Mouse (Mus musculus): ENCODE measurements around the gene Manba. TPM values are rescaled to one million over a fixed set of nuclear protein-coding genes. Genes with fewer than 3 reads are reported as not detected.

Manba gene
- polyA plus RNA-seq, 1 experiment from 2014 or later = 35.2 TPM

DNA sequence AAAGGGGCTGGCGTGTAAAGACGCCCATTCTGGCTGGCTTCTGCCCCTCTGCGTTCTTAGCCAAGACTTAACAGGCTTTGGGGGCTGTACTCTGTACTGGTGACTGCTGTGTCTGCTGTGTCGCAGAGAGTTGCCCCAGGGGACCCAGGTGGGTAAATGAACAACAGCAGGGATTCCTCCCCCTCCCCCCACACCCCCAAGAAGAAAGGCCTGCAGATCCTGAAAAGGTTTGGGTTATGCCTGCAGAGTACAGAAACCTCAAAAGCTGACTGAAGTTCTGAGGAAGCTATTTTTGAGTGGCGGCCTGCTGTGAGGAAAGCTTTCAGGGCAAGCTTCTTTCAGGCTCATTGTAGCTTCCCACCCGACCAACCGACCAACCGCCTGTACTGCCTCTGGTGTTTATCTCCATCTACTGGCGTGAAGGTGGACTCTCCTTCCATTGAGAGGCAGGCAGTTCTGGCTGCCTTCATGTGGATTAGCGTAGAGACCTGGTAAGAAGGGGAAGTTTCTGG is 96.3 kb downstream of the Manba start:
- 29% methylated on average over 10 of the region's 10 CpGs for WGBS
- no peaks in the 10 kb centered on the region for H3K27me3 ChIP-seq
- no peak overlapping the region for H3K4me3 ChIP-seq
- H3K36me3 ChIP-seq = peaks cover 14% of the 10 kb centered on the region
- no peak overlapping the region for H3K4me2 ChIP-seq
- no peak overlapping the region for H3K9ac ChIP-seq
- peaks cover 35% of the 10 kb centered on the region for H3K4me1 ChIP-seq (replicated peaks)
- no peaks in the 10 kb centered on the region for H3K9me3 ChIP-seq (replicated peaks)
- ATAC-seq (replicated peaks; ENCODE audit: insufficient number of reproducible peaks, insufficient read depth, low FRiP score, low read depth) = no peak
- H3K27ac ChIP-seq = no peak overlapping the region

DNA sequence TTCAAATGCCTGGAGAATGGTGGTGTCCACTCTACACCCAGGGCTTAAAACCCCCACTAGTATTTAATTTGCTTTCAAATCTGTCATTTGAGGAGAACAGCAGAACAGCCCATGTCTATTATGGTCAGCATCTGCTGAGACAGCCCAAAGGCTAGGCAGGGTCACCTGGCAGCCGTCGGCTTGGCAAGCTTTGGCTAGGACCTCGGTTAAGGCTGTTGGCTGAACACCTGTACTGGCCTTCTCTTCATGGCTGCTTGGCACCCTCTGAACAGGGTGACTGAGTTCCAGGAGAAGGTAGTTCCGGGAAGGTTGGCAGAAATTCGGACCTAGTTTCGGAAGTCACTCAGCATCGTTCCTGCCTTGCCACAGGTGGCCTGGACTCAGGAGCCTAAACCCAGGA is 96.8 kb downstream of the Manba start:
- Histone ChIP-seq H3K4me2 (no peak overlapping the region), H3K4me3 (no peak overlapping the region), H3K36me3 (peaks cover 20% of the 10 kb centered on the region), H3K27me3 (no peaks in the 10 kb centered on the region), H3K9me3 (replicated peaks) (no peaks in the 10 kb centered on the region), H3K27ac (no peak overlapping the region), H3K4me1 (replicated peaks) (peaks cover 40% of the 10 kb centered on the region), H3K9ac (no peak overlapping the region)
- no peak for ATAC-seq (replicated peaks; ENCODE audit: insufficient number of reproducible peaks, insufficient read depth, low FRiP score, low read depth)
- 88% methylated on average over 7 of the region's 7 CpGs for WGBS

DNA sequence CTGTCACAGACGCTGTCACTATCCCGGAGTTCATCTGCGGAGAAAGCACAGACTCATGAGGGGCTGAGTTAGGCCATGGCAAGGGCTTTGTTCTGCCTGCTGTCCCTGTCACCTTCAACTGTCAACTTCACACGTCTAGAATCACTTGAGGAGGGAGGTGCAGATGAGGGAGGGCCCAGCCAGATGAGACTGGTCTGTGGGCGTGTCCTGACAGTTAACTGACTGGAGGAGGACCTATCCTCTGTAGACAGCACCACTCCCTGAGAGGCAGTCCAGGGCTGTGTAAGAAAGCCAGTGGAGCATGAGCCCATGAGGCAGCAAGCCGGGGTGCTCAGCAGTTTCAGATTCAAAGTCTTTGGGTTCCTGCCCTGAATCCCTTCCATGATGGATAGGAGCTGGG is 100.1 kb downstream of the Manba start:
- Histone ChIP-seq H3K27ac (peak overlapping the region; percentile 77), H3K27me3 (no peaks in the 10 kb centered on the region), H3K4me2 (peak overlapping the region; percentile 33), H3K4me3 (no peak overlapping the region), H3K9ac (peak overlapping the region; percentile 12), H3K9me3 (replicated peaks) (no peaks in the 10 kb centered on the region), H3K36me3 (peaks cover 44% of the 10 kb centered on the region), H3K4me1 (replicated peaks) (peaks cover 23% of the 10 kb centered on the region)
- peak; percentile 92 for ATAC-seq (replicated peaks; ENCODE audit: insufficient number of reproducible peaks, insufficient read depth, low FRiP score, low read depth)
- WGBS = 26% methylated on average over 6 of the region's 6 CpGs

DNA sequence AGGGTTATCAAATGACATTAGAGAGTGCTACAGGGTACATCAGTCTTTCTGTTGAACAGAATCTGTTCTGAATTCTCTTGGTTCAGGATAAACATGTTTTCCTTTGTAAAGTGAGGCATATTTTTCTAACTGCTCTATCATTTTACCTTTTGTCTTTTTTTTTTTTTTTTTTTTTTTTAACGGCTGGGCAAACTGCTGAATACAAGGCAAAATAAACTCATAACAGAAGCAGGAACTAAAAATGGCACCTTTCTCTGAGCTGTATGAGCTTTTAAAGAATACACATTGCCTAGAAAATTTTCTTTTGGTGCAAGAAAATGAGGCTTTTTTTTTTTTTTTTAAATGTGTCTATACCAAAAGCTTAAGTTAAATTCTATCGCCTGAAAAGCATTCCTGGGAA is 100.6 kb downstream of the Manba start:
- H3K4me3 ChIP-seq = no peak overlapping the region
- no peak for ATAC-seq (replicated peaks; ENCODE audit: insufficient number of reproducible peaks, insufficient read depth, low FRiP score, low read depth)

DNA sequence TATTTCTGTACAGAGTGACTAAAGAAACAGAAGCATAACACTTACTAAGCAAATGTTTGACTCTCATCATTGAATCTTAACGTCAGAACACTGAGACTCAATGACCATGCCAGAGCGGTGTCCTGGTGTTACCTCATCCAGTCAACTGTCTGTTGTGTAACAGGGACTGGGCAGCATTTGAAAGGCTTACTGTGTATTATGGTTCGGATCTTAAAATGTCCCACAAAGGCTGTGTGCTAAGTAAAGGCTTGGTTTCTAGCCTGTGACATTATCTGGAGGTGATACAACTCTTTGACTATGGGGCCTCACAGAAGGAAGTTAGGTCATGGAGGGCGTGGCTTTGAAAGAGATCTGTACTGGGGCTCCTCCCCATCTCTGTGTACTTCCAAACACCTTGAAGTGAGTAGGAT is 101.1 kb downstream of the Manba start:
- no peak overlapping the region for H3K27ac ChIP-seq
- WGBS = 71% methylated on average over 4 of the region's 4 CpGs

More for the DNA sequence above, 100.6 kb downstream of the Manba start:
- Histone ChIP-seq H3K27ac (peak overlapping the region; percentile 77), H3K4me2 (peak overlapping the region; percentile 33; the same call in 1 of the 2 replicates), H3K4me1 (replicated peaks) (peaks cover 23% of the 10 kb centered on the region), H3K27me3 (no peaks in the 10 kb centered on the region), H3K9ac (peak overlapping the region; percentile 12; the same call in 1 of the 2 replicates), H3K36me3 (peaks cover 49% of the 10 kb centered on the region), H3K9me3 (replicated peaks) (no peaks in the 10 kb centered on the region)
- 64% methylated on average over 2 of the region's 2 CpGs for WGBS

GRCm38 (mm10) chr3:135590471-135590870 is 105.1 kb downstream of the Manba start:
- no peak for ATAC-seq (replicated peaks; ENCODE audit: insufficient number of reproducible peaks, insufficient read depth, low FRiP score, low read depth)
- Histone ChIP-seq H3K9me3 (replicated peaks) (no peaks in the 10 kb centered on the region), H3K4me1 (replicated peaks) (peaks cover 18% of the 10 kb centered on the region), H3K27me3 (no peaks in the 10 kb centered on the region), H3K36me3 (peaks cover 67% of the 10 kb centered on the region), H3K9ac (no peak overlapping the region), H3K4me3 (no peak overlapping the region), H3K27ac (no peak overlapping the region), H3K4me2 (no peak overlapping the region)
- 55% methylated on average over 4 of the region's 4 CpGs for WGBS

More for the DNA sequence above, 101.1 kb downstream of the Manba start:
- Histone ChIP-seq H3K27me3 (no peaks in the 10 kb centered on the region), H3K9me3 (replicated peaks) (no peaks in the 10 kb centered on the region), H3K4me3 (no peak overlapping the region), H3K4me1 (replicated peaks) (peaks cover 21% of the 10 kb centered on the region), H3K4me2 (no peak overlapping the region), H3K36me3 (peaks cover 53% of the 10 kb centered on the region), H3K9ac (no peak overlapping the region)
- ATAC-seq (replicated peaks; ENCODE audit: insufficient number of reproducible peaks, insufficient read depth, low FRiP score, low read depth) = no peak

GRCm38 (mm10) chr3:135591376-135591775 is 106.0 kb downstream of the Manba start:
- no peak overlapping the region for H3K27ac ChIP-seq
- H3K4me3 ChIP-seq = no peak overlapping the region
- H3K4me2 ChIP-seq = no peak overlapping the region
- peaks cover 13% of the 10 kb centered on the region for H3K4me1 ChIP-seq (replicated peaks)
- 73% methylated on average over 5 of the region's 5 CpGs for WGBS
- H3K36me3 ChIP-seq = peaks cover 72% of the 10 kb centered on the region
- ATAC-seq (replicated peaks; ENCODE audit: insufficient number of reproducible peaks, insufficient read depth, low FRiP score, low read depth) = no peak
- no peaks in the 10 kb centered on the region for H3K27me3 ChIP-seq
- H3K9me3 ChIP-seq (replicated peaks) = no peaks in the 10 kb centered on the region
- no peak overlapping the region for H3K9ac ChIP-seq

- no peak overlapping the region for H3K4me3 ChIP-seq
- 86% methylated on average over 4 of the region's 4 CpGs for WGBS
These were observed 106.6 kb downstream of the Manba start for GRCm38 (mm10) chr3:135592011-135592410.

GRCm38 (mm10) chr3:135594238-135594917 is 109.0 kb downstream of the Manba start:
- Histone ChIP-seq H3K36me3 (peaks cover 54% of the 10 kb centered on the region), H3K4me1 (replicated peaks) (peaks cover 10% of the 10 kb centered on the region; the same call in 1 of the 2 replicates), H3K27me3 (no peaks in the 10 kb centered on the region), H3K4me2 (no peak overlapping the region), H3K27ac (peak overlapping the region; percentile 10; the same call in 1 of the 2 replicates), H3K9me3 (replicated peaks) (no peaks in the 10 kb centered on the region), H3K4me3 (no peak overlapping the region), H3K9ac (no peak overlapping the region)
- WGBS = 62% methylated on average over 21 of the region's 21 CpGs
- no peak; the same call in 1 of the 2 replicates for ATAC-seq (replicated peaks; ENCODE audit: insufficient number of reproducible peaks, insufficient read depth, low FRiP score, low read depth)

More at GRCm38 (mm10) chr3:135592011-135592410, 106.6 kb downstream of the Manba start:
- Histone ChIP-seq H3K9ac (no peak overlapping the region), H3K27me3 (no peaks in the 10 kb centered on the region), H3K36me3 (peaks cover 68% of the 10 kb centered on the region), H3K4me1 (replicated peaks) (peaks cover 12% of the 10 kb centered on the region), H3K27ac (no peak overlapping the region), H3K9me3 (replicated peaks) (no peaks in the 10 kb centered on the region), H3K4me2 (no peak overlapping the region)
- no peak for ATAC-seq (replicated peaks; ENCODE audit: insufficient number of reproducible peaks, insufficient read depth, low FRiP score, low read depth)

GRCm38 (mm10) chr3:135597014-135597413 is 111.6 kb downstream of the Manba start:
- ATAC-seq (replicated peaks; ENCODE audit: insufficient number of reproducible peaks, insufficient read depth, low FRiP score, low read depth) = peak; percentile 54
- H3K4me3 ChIP-seq = no peak overlapping the region
- H3K27ac ChIP-seq = peak overlapping the region; percentile 78
- 63% methylated on average over 4 of the region's 4 CpGs for whole genome bisulfite sequencing
- no peaks in the 10 kb centered on the region for H3K27me3 ChIP-seq
- peaks cover 43% of the 10 kb centered on the region for H3K36me3 ChIP-seq
- peaks cover 15% of the 10 kb centered on the region for H3K4me1 ChIP-seq (replicated peaks)
- no peaks in the 10 kb centered on the region for H3K9me3 ChIP-seq (replicated peaks)
- H3K4me2 ChIP-seq = no peak overlapping the region
- H3K9ac ChIP-seq = no peak overlapping the region

GRCm38 (mm10) chr3:135598355-135598754 is 112.9 kb downstream of the Manba start:
- no peak overlapping the region for H3K27ac ChIP-seq
- no peak overlapping the region for H3K9ac ChIP-seq
- peaks cover 27% of the 10 kb centered on the region for H3K4me1 ChIP-seq (replicated peaks)
- H3K36me3 ChIP-seq = peaks cover 34% of the 10 kb centered on the region; the same call in 1 of the 2 replicates
- no peak overlapping the region for H3K4me3 ChIP-seq
- H3K4me2 ChIP-seq = no peak overlapping the region
- H3K9me3 ChIP-seq (replicated peaks) = no peaks in the 10 kb centered on the region
- 78% methylated on average over 3 of the region's 3 CpGs for WGBS
- no peaks in the 10 kb centered on the region for H3K27me3 ChIP-seq
- no peak for ATAC-seq (replicated peaks; ENCODE audit: insufficient number of reproducible peaks, insufficient read depth, low FRiP score, low read depth)

All from heart, embryonic 15.5 days (tissue).